Mouse (Mus musculus) lung, postnatal 0 days (tissue): ENCODE data around the gene Serpinb11. TPM values are rescaled to one million over a fixed set of nuclear protein-coding genes. Genes with fewer than 3 reads are reported as not detected.

Source experiments
- ATAC-seq: fragments of 200-750 bp; cut with Nextera tagmentation; 2 replicates; pipeline ENCODE4 v1.8.0; 2017; ENCODE audit warnings: moderate library complexity
- DNase-seq: peaks from one replicate; pipeline ENCODE4 v3.0.0-alpha.2; 2016; ENCODE audit warnings: low spot score
- H3K27ac ChIP-seq: fragments of 300-500 bp; sonication (generic); 2 replicates; pipeline ENCODE4 v1.5.1; 2014; ENCODE audit warnings: antibody characterized with exemption, mild to moderate bottlenecking, low read length, mixed read lengths
- H3K27me3 ChIP-seq: fragments of 300-500 bp; sonication (generic); replicated peaks from 2 replicates; pipeline ENCODE4 v1.6.1; 2014; ENCODE audit warnings: low read length, mixed read lengths; ENCODE audit not compliant: insufficient read depth
- H3K36me3 ChIP-seq: fragments of 300-500 bp; sonication (generic); 2 replicates; pipeline ENCODE4 v1.6.1; 2014; ENCODE audit warnings: low read length, mixed read lengths; ENCODE audit not compliant: insufficient read depth
- H3K4me1 ChIP-seq: fragments of 300-500 bp; sonication (generic); 2 replicates; pipeline ENCODE4 v1.6.1; 2014; ENCODE audit warnings: antibody characterized with exemption, low read depth, low read length, mixed read lengths; ENCODE audit not compliant: insufficient read depth
- H3K4me2 ChIP-seq: fragments of 300-500 bp; sonication (generic); replicated peaks from 2 replicates; pipeline ENCODE4 v1.6.1; 2014; ENCODE audit warnings: low read depth, mild to moderate bottlenecking, low read length, moderate library complexity, mixed read lengths
- H3K4me3 ChIP-seq: fragments of 300-500 bp; sonication (generic); 2 replicates; pipeline ENCODE4 v1.5.1; 2014; ENCODE audit warnings: low read depth, low read length
- H3K9ac ChIP-seq: fragments of 300-500 bp; sonication (generic); replicated peaks from 2 replicates; pipeline ENCODE4 v1.6.1; 2014; ENCODE audit warnings: low read depth, mild to moderate bottlenecking
- H3K9me3 ChIP-seq: fragments of 300-500 bp; sonication (generic); 2 replicates; pipeline ENCODE4 v1.6.1; 2016; ENCODE audit warnings: low read length, mixed read lengths
- CTCF ChIP-seq: IDR thresholded peaks from 2 replicates; pipeline ENCODE4 v1.5.1; 2016; ENCODE audit warnings: antibody characterized with exemption, mild to moderate bottlenecking
- EP300 ChIP-seq: IDR thresholded peaks from 2 replicates; pipeline ENCODE4 v1.6.1; 2016; ENCODE audit warnings: antibody characterized with exemption, mild to moderate bottlenecking, control low read depth
- WGBS: fragments of 180-500 bp; shearing (Covaris S2); extraction: QIAGEN DNeasy Blood & Tissue Kit; methylation state at CpG from one replicate; pipeline ENCODE4 v1.1.7; 2014; 5-methylcytosine and 5-hydroxymethylcytosine counted together
- polyA plus RNA-seq: library from polyadenylated mRNA; unstranded; fragments of >200 nt; fragmentation: Nextera tagmentation; extraction: Ambion mirVana; gene quantifications from 2 replicates; pipeline ENCODE4 v1.2.1, GENCODE M21; 2015

Serpinb11 gene
- 0.11 and 0.12 TPM in 2 replicates for polyA plus RNA-seq

GRCm38 (mm10) chr1:107360898-107361297, at the start of gene Serpinb11:
Serpinb11 (plus strand) TSS chr1:107361198.
- WGBS: 56% methylated on average over 1 of the region's 1 CpGs
- TF ChIP-seq EP300: no peak
- no peak for TF ChIP-seq CTCF
- Histone ChIP-seq H3K4me2 (no peak within 1 kb of the TSS), H3K4me1 (no peaks in the 10 kb centered on the region), H3K9ac (no peak within 1 kb of the TSS), H3K36me3 (no peaks in the 10 kb centered on the region), H3K9me3 (no peaks in the 10 kb centered on the region), H3K27ac (no peak within 1 kb of the TSS), H3K4me3 (no peak within 1 kb of the TSS), H3K27me3 (no peaks in the 10 kb centered on the region)
- no peak for DNase-seq
- no peak for ATAC-seq

DNA sequence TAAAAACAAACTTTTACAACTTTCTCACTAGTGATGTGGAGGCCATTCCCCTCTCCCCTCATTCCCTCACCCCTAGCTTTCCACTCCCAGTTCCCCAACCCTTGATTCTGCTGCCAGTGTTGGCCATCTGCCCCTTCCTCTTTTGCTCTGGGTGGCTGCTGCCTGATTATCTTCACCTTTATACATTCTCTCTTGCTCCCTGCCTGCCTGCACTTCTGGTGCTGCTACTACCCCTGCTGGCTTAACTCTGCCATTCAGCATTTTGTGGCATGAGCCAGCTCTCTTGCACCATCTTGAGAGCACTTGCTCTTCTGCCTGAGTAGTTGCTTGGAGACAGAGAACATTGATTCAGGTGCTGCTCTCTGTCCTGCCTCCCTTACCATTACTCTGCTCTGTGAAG, 15.0 kb upstream of the Serpinb11 start:
- no peak overlapping the region for H3K4me3 ChIP-seq
- no peak overlapping the region for H3K27ac ChIP-seq
- DNase-seq (no peak), ATAC-seq (no peak)
- no peak overlapping the region for H3K4me2 ChIP-seq
- no peaks in the 10 kb centered on the region for H3K27me3 ChIP-seq
- TF ChIP-seq CTCF: no peak; the same call in 1 of the 2 replicates
- TF ChIP-seq EP300: no peak
- H3K9me3 ChIP-seq: no peaks in the 10 kb centered on the region
- no peaks in the 10 kb centered on the region for H3K36me3 ChIP-seq
- no peak overlapping the region for H3K9ac ChIP-seq
- no peaks in the 10 kb centered on the region for H3K4me1 ChIP-seq

- no peaks in the 10 kb centered on the region for H3K27me3 ChIP-seq
- DNase-seq (no peak), ATAC-seq (no peak)
- H3K4me1 ChIP-seq: no peaks in the 10 kb centered on the region
- H3K4me2 ChIP-seq: no peak overlapping the region
- H3K9me3 ChIP-seq: no peaks in the 10 kb centered on the region
- H3K36me3 ChIP-seq: no peaks in the 10 kb centered on the region
- H3K27ac ChIP-seq: no peak overlapping the region
- H3K9ac ChIP-seq: no peak overlapping the region
- 80% methylated on average over 2 of the region's 2 CpGs for WGBS
- no peak overlapping the region for H3K4me3 ChIP-seq
- TF ChIP-seq CTCF (no peak), EP300 (no peak)
Measured at GRCm38 (mm10) chr1:107346788-107347187, 14.2 kb upstream of the Serpinb11 start.

- H3K27ac ChIP-seq: no peak overlapping the region
- DNase-seq: no peak
- no peak overlapping the region for H3K4me2 ChIP-seq
- TF ChIP-seq EP300 (no peak), CTCF (no peak)
- no peak for ATAC-seq
- H3K4me1 ChIP-seq: no peaks in the 10 kb centered on the region
- H3K9ac ChIP-seq: no peak overlapping the region
- no peaks in the 10 kb centered on the region for H3K27me3 ChIP-seq
- H3K36me3 ChIP-seq: no peaks in the 10 kb centered on the region
- H3K9me3 ChIP-seq: no peaks in the 10 kb centered on the region
- no peak overlapping the region for H3K4me3 ChIP-seq
- WGBS: 26% methylated on average over 3 of the region's 3 CpGs
Measured at GRCm38 (mm10) chr1:107350392-107350791, 10.6 kb upstream of the Serpinb11 start.

- DNase-seq: no peak
- Histone ChIP-seq H3K4me1 (no peaks in the 10 kb centered on the region), H3K4me2 (no peak overlapping the region), H3K9ac (no peak overlapping the region), H3K9me3 (no peaks in the 10 kb centered on the region), H3K36me3 (no peaks in the 10 kb centered on the region), H3K27ac (no peak overlapping the region), H3K27me3 (no peaks in the 10 kb centered on the region), H3K4me3 (no peak overlapping the region)
- 45% methylated on average over 2 of the region's 2 CpGs for WGBS
- ATAC-seq: no peak
- TF ChIP-seq CTCF (no peak), EP300 (no peak)
Measured at GRCm38 (mm10) chr1:107351115-107351514, 9.9 kb upstream of the Serpinb11 start.

DNA sequence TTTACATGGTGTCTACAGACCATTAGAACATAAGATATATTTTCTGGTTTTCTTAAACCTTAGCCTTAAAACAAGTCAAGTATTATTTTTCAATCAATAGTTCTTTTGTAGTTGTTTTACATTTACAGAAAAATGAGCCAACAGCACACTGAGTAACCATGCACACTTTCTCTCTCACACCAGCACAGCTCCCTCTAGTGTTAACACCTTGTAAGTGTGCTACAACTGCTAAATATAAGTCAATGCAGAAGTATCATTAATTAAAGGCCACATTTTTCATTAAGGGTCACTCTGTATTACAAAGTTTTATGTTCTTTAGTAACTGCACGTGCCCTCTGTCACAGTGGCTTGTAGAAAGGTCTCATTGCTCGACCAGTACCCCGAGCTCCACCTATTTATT, 8.0 kb upstream of the Serpinb11 start:
- TF ChIP-seq CTCF (no peak), EP300 (no peak)
- H3K9me3 ChIP-seq: no peaks in the 10 kb centered on the region
- WGBS: 34% methylated on average over 3 of the region's 3 CpGs

DNA sequence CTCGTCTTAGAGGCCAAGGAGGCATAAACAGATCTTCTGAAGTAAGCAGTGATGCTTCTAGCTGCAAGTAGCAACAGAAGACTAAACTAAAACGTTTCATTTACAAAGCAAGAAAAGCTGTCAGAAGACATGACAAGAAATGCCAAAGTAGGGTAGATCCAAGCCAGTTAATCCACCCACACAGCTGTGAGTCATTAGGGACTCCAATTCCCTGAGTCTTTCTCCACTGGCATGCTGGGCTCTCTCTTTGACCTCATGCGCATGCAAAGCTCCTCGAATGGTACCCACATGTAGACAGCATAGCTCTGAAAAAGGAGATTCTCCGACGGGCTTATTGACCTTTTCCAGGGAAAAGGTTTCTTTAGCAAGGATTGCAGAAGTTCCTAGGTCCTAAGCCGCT, 5.0 kb downstream of the Serpinb11 start:
- no peak overlapping the region for H3K4me2 ChIP-seq
- H3K36me3 ChIP-seq: no peaks in the 10 kb centered on the region
- H3K27ac ChIP-seq: no peak overlapping the region
- no peaks in the 10 kb centered on the region for H3K9me3 ChIP-seq
- H3K27me3 ChIP-seq: no peaks in the 10 kb centered on the region
- ATAC-seq (no peak), DNase-seq (no peak)
- no peak overlapping the region for H3K4me3 ChIP-seq
- TF ChIP-seq EP300 (no peak), CTCF (no peak)
- 61% methylated on average over 7 of the region's 7 CpGs for WGBS
- H3K9ac ChIP-seq: no peak overlapping the region
- no peaks in the 10 kb centered on the region for H3K4me1 ChIP-seq

More for the DNA sequence above, 8.0 kb upstream of the Serpinb11 start:
- no peak overlapping the region for H3K4me2 ChIP-seq
- DNase-seq: no peak
- ATAC-seq: no peak
- no peak overlapping the region for H3K9ac ChIP-seq
- no peak overlapping the region for H3K27ac ChIP-seq
- no peaks in the 10 kb centered on the region for H3K4me1 ChIP-seq
- no peak overlapping the region for H3K4me3 ChIP-seq
- H3K27me3 ChIP-seq: no peaks in the 10 kb centered on the region
- no peaks in the 10 kb centered on the region for H3K36me3 ChIP-seq
